Mouse (Mus musculus) heart, postnatal 0 days (tissue): Measurements from ENCODE around the gene Olfr792. TPM values are rescaled to one million over a fixed set of nuclear protein-coding genes. Genes with fewer than 3 reads are reported as not detected.

Experiments
- ATAC-seq: fragments of 200-750 bp; cut with Nextera tagmentation; 2 replicates; pipeline ENCODE4 v1.8.0; 2017; ENCODE audit warnings: low read depth, moderate number of reproducible peaks, moderate library complexity; ENCODE audit not compliant: insufficient read depth
- DNase-seq: peaks from one replicate; pipeline ENCODE4 v3.0.0-alpha.2; 2016; ENCODE audit warnings: low spot score
- H3K27ac ChIP-seq: fragments of 300-500 bp; sonication (generic); 2 replicates; pipeline ENCODE4 v1.5.1; 2014; ENCODE audit warnings: low read depth, mild to moderate bottlenecking
- H3K27me3 ChIP-seq: fragments of 300-500 bp; sonication (generic); 2 replicates; pipeline ENCODE4 v1.6.1; 2014; ENCODE audit warnings: low read length, mixed read lengths; ENCODE audit not compliant: control insufficient read depth, insufficient read depth
- H3K36me3 ChIP-seq: fragments of 300-500 bp; sonication (generic); replicated peaks from 2 replicates; pipeline ENCODE4 v1.6.1; 2014; ENCODE audit warnings: low read length, mixed read lengths; ENCODE audit not compliant: control insufficient read depth, insufficient read depth
- H3K4me1 ChIP-seq: fragments of 300-500 bp; sonication (generic); 2 replicates; pipeline ENCODE4 v1.6.1; 2014; ENCODE audit warnings: antibody characterized with exemption; ENCODE audit not compliant: control insufficient read depth, insufficient read depth
- H3K4me2 ChIP-seq: fragments of 300-500 bp; sonication (generic); 2 replicates; pipeline ENCODE4 v1.6.1; 2014; ENCODE audit warnings: low read depth, mild to moderate bottlenecking, low read length, moderate library complexity
- H3K4me3 ChIP-seq: fragments of 300-500 bp; sonication (generic); 2 replicates; pipeline ENCODE4 v1.5.1; 2014; ENCODE audit warnings: low read depth, low read length
- H3K9ac ChIP-seq: fragments of 300-500 bp; sonication (generic); replicated peaks from 2 replicates; pipeline ENCODE4 v1.6.1; 2014; ENCODE audit warnings: low read depth, low read length, mixed read lengths
- H3K9me3 ChIP-seq: fragments of 300-500 bp; sonication (generic); replicated peaks from 2 replicates; pipeline ENCODE4 v1.6.1; 2016; ENCODE audit warnings: low read length; ENCODE audit not compliant: control insufficient read depth
- CTCF ChIP-seq: IDR thresholded peaks from 2 replicates; pipeline ENCODE4 v1.5.1; 2016; ENCODE audit warnings: antibody characterized with exemption, control low read depth, low read depth
- EP300 ChIP-seq: IDR thresholded peaks from 2 replicates; pipeline ENCODE4 v1.6.1; 2016; ENCODE audit warnings: antibody characterized with exemption, low read depth
- WGBS: fragments of 180-500 bp; shearing (Covaris S2); extraction: QIAGEN DNeasy Blood & Tissue Kit; methylation state at CpG from one replicate; pipeline ENCODE4 v1.1.7; 2014; 5-methylcytosine and 5-hydroxymethylcytosine counted together
- polyA plus RNA-seq: library from polyadenylated mRNA; unstranded; fragments of >200 nt; fragmentation: Nextera tagmentation; extraction: Ambion mirVana; gene quantifications from 2 replicates; pipeline ENCODE4 v1.2.1, GENCODE M21; 2015
- total RNA-seq: library from RNA; depleted of rRNA; stranded (reverse); fragments of >200 nt; gene quantifications from 2 replicates; pipeline ENCODE4 v1.2.3, GENCODE M21; 2014; ENCODE audit warnings: low replicate concordance; rRNA removed

The Olfr792 gene
- not detected in 2 replicates for total RNA-seq
- polyA plus RNA-seq, result not detected in 2 replicates

DNA sequence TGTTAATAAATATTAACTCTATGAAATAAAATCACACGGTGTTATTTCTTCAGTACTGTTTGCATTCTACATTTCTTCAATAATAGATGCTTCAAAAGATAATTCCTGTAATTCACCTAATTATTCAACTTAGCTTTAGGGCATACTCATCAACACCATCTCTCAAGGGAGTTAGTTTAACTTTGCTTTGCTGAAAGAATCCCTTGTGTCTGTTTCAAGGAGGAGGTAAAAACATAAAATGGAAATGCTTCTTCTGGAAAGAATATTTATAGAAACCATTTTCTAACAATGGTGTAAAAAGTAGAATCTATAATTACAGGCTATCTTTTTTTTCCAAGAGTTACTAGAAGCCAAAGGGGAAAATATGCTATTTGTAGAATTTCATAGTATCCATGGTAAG lies at the start of gene Olfr792:
Olfr792 (plus strand) TSS at position 301 of the 400 bp plus-strand sequence.
- Histone ChIP-seq H3K27ac (no peak within 1 kb of the TSS), H3K4me2 (no peak within 1 kb of the TSS), H3K27me3 (no peaks in the 10 kb centered on the region), H3K4me1 (no peaks in the 10 kb centered on the region), H3K36me3 (no peaks in the 10 kb centered on the region), H3K9ac (no peak within 1 kb of the TSS), H3K9me3 (peaks cover 5% of the 10 kb centered on the region), H3K4me3 (no peak within 1 kb of the TSS)
- no peak for TF ChIP-seq CTCF
- ATAC-seq (no peak), DNase-seq (no peak)
- 72% methylated on average over 1 of the region's 1 CpGs for whole genome bisulfite sequencing

DNA sequence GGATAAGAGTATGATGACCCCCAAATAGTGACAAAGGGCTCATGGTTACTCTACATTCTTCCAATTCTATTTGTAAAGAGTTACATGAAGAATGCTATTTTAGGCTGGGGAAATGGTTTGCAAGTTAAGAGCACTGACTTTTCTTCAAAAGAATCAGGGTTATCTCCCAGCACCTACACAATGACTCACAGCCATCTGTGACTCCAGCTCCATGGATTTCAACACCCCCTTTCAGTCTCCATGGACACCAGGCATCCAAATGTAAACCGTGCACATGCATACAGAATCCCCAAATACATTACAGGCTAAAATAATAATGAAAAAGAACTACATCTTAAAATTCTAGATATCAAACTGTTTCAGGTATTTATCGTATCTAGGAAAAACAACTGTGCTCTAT lies 48.9 kb upstream of the Olfr792 start:
- Histone ChIP-seq H3K27ac (no peak overlapping the region), H3K36me3 (no peaks in the 10 kb centered on the region), H3K9ac (no peak overlapping the region), H3K4me3 (no peak overlapping the region), H3K27me3 (no peaks in the 10 kb centered on the region), H3K4me1 (no peaks in the 10 kb centered on the region), H3K4me2 (no peak overlapping the region), H3K9me3 (no peaks in the 10 kb centered on the region)
- no peak for TF ChIP-seq EP300
- TF ChIP-seq CTCF, result no peak
- DNase-seq, result no peak
- WGBS, result 57% methylated on average over 2 of the region's 2 CpGs
- no peak for ATAC-seq

GRCm38 (mm10) chr10:129498192-129498591 lies 40.8 kb upstream of the Olfr792 start, which contains the start of gene Olfr790:
TSS of gene Olfr790 (plus strand) at chr10:129498492.
- Histone ChIP-seq H3K27me3 (no peaks in the 10 kb centered on the region), H3K4me2 (no peak within 1 kb of the TSS), H3K4me3 (no peak within 1 kb of the TSS), H3K4me1 (no peaks in the 10 kb centered on the region), H3K27ac (no peak within 1 kb of the TSS), H3K9ac (no peak within 1 kb of the TSS), H3K36me3 (no peaks in the 10 kb centered on the region), H3K9me3 (no peaks in the 10 kb centered on the region)
- DNase-seq, result no peak
- ATAC-seq, result no peak
- TF ChIP-seq CTCF (no peak), EP300 (no peak)

- no peaks in the 10 kb centered on the region for H3K36me3 ChIP-seq
- no peaks in the 10 kb centered on the region for H3K27me3 ChIP-seq
- no peak for ATAC-seq
- H3K4me2 ChIP-seq, result no peak within 1 kb of the TSS
- no peak within 1 kb of the TSS for H3K4me3 ChIP-seq
- no peaks in the 10 kb centered on the region for H3K4me1 ChIP-seq
- no peak within 1 kb of the TSS for H3K27ac ChIP-seq
- no peak for DNase-seq
- no peak for TF ChIP-seq EP300
- no peak for TF ChIP-seq CTCF
- no peak within 1 kb of the TSS for H3K9ac ChIP-seq
- WGBS, result 48% methylated on average over 3 of the region's 3 CpGs
- H3K9me3 ChIP-seq, result no peaks in the 10 kb centered on the region
Observed at GRCm38 (mm10) chr10:129521492-129521891, 17.5 kb upstream of the Olfr792 start, which contains the start of gene Olfr791. TSS of gene Olfr791 (plus strand) at chr10:129521792.

GRCm38 (mm10) chr10:129549354-129549753 lies 10.4 kb downstream of the Olfr792 start:
- H3K27ac ChIP-seq, result no peak overlapping the region
- 57% methylated on average over 1 of the region's 1 CpGs for WGBS
- H3K9ac ChIP-seq, result no peak overlapping the region
- TF ChIP-seq CTCF (peak; percentile 12; the same call in 1 of the 2 replicates), EP300 (no peak)
- ATAC-seq (no peak), DNase-seq (no peak)
- peaks cover under 1% of the 10 kb centered on the region; the same call in 1 of the 2 replicates for H3K9me3 ChIP-seq
- no peak overlapping the region for H3K4me2 ChIP-seq
- H3K4me1 ChIP-seq, result no peaks in the 10 kb centered on the region
- no peak overlapping the region for H3K4me3 ChIP-seq
- no peaks in the 10 kb centered on the region for H3K36me3 ChIP-seq
- no peaks in the 10 kb centered on the region for H3K27me3 ChIP-seq

DNA sequence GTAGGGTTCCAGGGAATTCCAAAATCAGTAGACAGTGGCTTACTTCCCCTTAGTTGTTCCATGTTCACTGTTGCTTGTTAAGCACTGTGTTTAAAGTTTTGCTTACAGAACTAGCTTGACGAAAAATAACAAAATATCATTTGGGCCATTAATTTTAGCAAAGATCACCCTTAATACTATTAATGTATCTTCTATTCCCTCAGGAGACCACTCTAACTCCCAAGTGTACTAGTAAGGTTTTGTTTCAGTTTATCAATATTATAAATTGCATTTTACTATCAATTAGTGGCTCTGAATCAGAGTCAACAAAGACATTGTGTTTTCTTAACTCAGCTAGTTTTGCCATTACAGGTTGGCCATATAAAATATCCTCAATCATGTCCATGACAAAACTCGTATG lies 28.4 kb downstream of the Olfr792 start, which contains the start of gene Olfr794:
Olfr794 (plus strand) TSS at position 301 of the 400 bp plus-strand sequence.
- H3K4me2 ChIP-seq, result no peak within 1 kb of the TSS
- H3K4me1 ChIP-seq, result no peaks in the 10 kb centered on the region
- no peaks in the 10 kb centered on the region for H3K27me3 ChIP-seq
- H3K9ac ChIP-seq, result no peak within 1 kb of the TSS
- ATAC-seq (no peak), DNase-seq (no peak)
- TF ChIP-seq CTCF (no peak), EP300 (no peak)
- 64% methylated on average over 2 of the region's 2 CpGs for whole genome bisulfite sequencing
- no peaks in the 10 kb centered on the region for H3K9me3 ChIP-seq
- H3K4me3 ChIP-seq, result no peak within 1 kb of the TSS
- no peak within 1 kb of the TSS for H3K27ac ChIP-seq
- H3K36me3 ChIP-seq, result no peaks in the 10 kb centered on the region
